In genomic region chr11:69876867-69877266, GRCm38 (mm10) we compare ENCODE assay signal across 8 mouse cellular contexts. TPM values are rescaled to one million over a fixed set of nuclear protein-coding genes. Genes with fewer than 3 reads are reported as not detected.
DNase-seq lines count a peak whose midpoint lies in the region; ATAC-seq and TF ChIP-seq lines count a peak whose summit lies in the region.

No protein-coding gene starts in this region.

- 0 out of 2 replicates have a peak overlapping the region, but pooled peaks have one; percentile 4 for H3K9ac ChIP-seq in heart, embryonic 11.5 days (ENCODE audit: low read depth, low read length)
- no peak overlapping the region; the same call in 1 of the 2 replicates for H3K9ac ChIP-seq in kidney, embryonic 16.5 days (replicated peaks; ENCODE audit: low read length)
- H3K9ac ChIP-seq in liver, embryonic 13.5 days: peak overlapping the region; percentile 42; the same call in 1 of the 2 replicates
- H3K9ac ChIP-seq in stomach, embryonic 15.5 days: no peak overlapping the region

- peak; percentile 87 for TF ChIP-seq CTCF in embryonic fibroblast, embryonic 13.5 days (IDR thresholded peaks at IDR 0.05; ENCODE audit: borderline replicate concordance, insufficient read depth, low read length)

- H3K4me2 ChIP-seq in heart, embryonic 11.5 days: peak overlapping the region; percentile 44
- peak overlapping the region; percentile 30 for H3K4me2 ChIP-seq in kidney, embryonic 16.5 days (replicated peaks; ENCODE audit: low read depth, low read length)
- peak overlapping the region; percentile 44 for H3K4me2 ChIP-seq in liver, embryonic 13.5 days
- H3K4me2 ChIP-seq in stomach, embryonic 15.5 days: peak overlapping the region; percentile 44

- H3K36me3 ChIP-seq in heart, embryonic 11.5 days (ENCODE audit: control insufficient read depth, insufficient read depth, low read length): no peaks in the 10 kb centered on the region
- H3K36me3 ChIP-seq in kidney, embryonic 16.5 days (ENCODE audit: insufficient read depth, low read length): no peaks in the 10 kb centered on the region
- H3K36me3 ChIP-seq in liver, embryonic 13.5 days: no peaks in the 10 kb centered on the region
- no peaks in the 10 kb centered on the region for H3K36me3 ChIP-seq in stomach, embryonic 15.5 days

- ATAC-seq in heart, embryonic 11.5 days (replicated peaks; ENCODE audit: insufficient number of reproducible peaks, low FRiP score, low TSS enrichment): no peak
- peak; percentile 5; the same call in 1 of the 2 replicates for ATAC-seq in kidney, embryonic 16.5 days (ENCODE audit: low FRiP score, low TSS enrichment)
- peak; percentile 21; the same call in 1 of the 2 replicates for ATAC-seq in liver, embryonic 13.5 days (ENCODE audit: low read depth)
- ATAC-seq in stomach, embryonic 15.5 days (ENCODE audit: insufficient read depth, low FRiP score, low read depth): 0 out of 2 replicates have a peak, but pooled peaks have one; percentile 21

- peak; percentile 36; the same call in 1 of the 2 replicates for TF ChIP-seq POLR2A in embryonic fibroblast, embryonic 13.5 days (IDR thresholded peaks at IDR 0.05; ENCODE audit: low read depth, low read length)

- no peaks in the 10 kb centered on the region; the same call in none of the 2 replicates for H3K4me1 ChIP-seq in embryonic fibroblast, embryonic 13.5 days (ENCODE audit: control insufficient read depth, insufficient read depth, low read length)
- peaks cover 17% of the 10 kb centered on the region for H3K4me1 ChIP-seq in heart, embryonic 11.5 days (ENCODE audit: control insufficient read depth, insufficient read depth, low read length)
- peaks cover 46% of the 10 kb centered on the region for H3K4me1 ChIP-seq in kidney, embryonic 16.5 days (ENCODE audit: insufficient read depth, low read length)
- peaks cover 78% of the 10 kb centered on the region for H3K4me1 ChIP-seq in liver, embryonic 13.5 days (replicated peaks)
- H3K4me1 ChIP-seq in stomach, embryonic 15.5 days: peaks cover 46% of the 10 kb centered on the region

- H3K27ac ChIP-seq in embryonic fibroblast, embryonic 13.5 days (ENCODE audit: insufficient read depth, low read length): peak overlapping the region; percentile 96
- H3K27ac ChIP-seq in heart, embryonic 11.5 days (ENCODE audit: low read depth, low read length): peak overlapping the region; percentile 41; the same call in 1 of the 2 replicates
- H3K27ac ChIP-seq in kidney, embryonic 16.5 days (ENCODE audit: low read length): peak overlapping the region; percentile 33; the same call in 1 of the 2 replicates
- peak overlapping the region; percentile 24; the same call in 1 of the 2 replicates for H3K27ac ChIP-seq in liver, embryonic 13.5 days
- H3K27ac ChIP-seq in stomach, embryonic 15.5 days: peak overlapping the region; percentile 72

- no peaks in the 10 kb centered on the region for H3K9me3 ChIP-seq in heart, embryonic 11.5 days (replicated peaks; ENCODE audit: control insufficient read depth, low read length)
- no peaks in the 10 kb centered on the region for H3K9me3 ChIP-seq in kidney, embryonic 16.5 days (ENCODE audit: low read length)
- no peaks in the 10 kb centered on the region for H3K9me3 ChIP-seq in liver, embryonic 13.5 days (replicated peaks)
- H3K9me3 ChIP-seq in stomach, embryonic 15.5 days: no peaks in the 10 kb centered on the region

- no peaks in the 10 kb centered on the region for H3K27me3 ChIP-seq in heart, embryonic 11.5 days (ENCODE audit: control insufficient read depth, insufficient read depth, low read length)
- H3K27me3 ChIP-seq in kidney, embryonic 16.5 days (ENCODE audit: insufficient read depth, low read length): no peaks in the 10 kb centered on the region
- 0 out of 2 replicates have a peak, but pooled peaks cover 3% of the 10 kb centered on the region for H3K27me3 ChIP-seq in liver, embryonic 13.5 days
- no peaks in the 10 kb centered on the region for H3K27me3 ChIP-seq in stomach, embryonic 15.5 days (replicated peaks)

- no peak overlapping the region for H3K4me3 ChIP-seq in embryonic fibroblast, embryonic 13.5 days (ENCODE audit: insufficient read depth, low read length)
- H3K4me3 ChIP-seq in heart, embryonic 11.5 days (ENCODE audit: low read depth, low read length): no peak overlapping the region
- H3K4me3 ChIP-seq in kidney, embryonic 16.5 days (ENCODE audit: low read length): peak overlapping the region; percentile 7; the same call in 1 of the 2 replicates
- peak overlapping the region; percentile 18; the same call in 1 of the 2 replicates for H3K4me3 ChIP-seq in liver, embryonic 13.5 days (replicated peaks)
- no peak overlapping the region; the same call in 1 of the 2 replicates for H3K4me3 ChIP-seq in stomach, embryonic 15.5 days (replicated peaks)

- peak; percentile 91 for DNase-seq in A20 (ENCODE audit: low read depth, low spot score)
- DNase-seq in adrenal gland, postnatal 4 days (ENCODE audit: low spot score in 2 of 2): peak; percentile 73 to 79
- peak; percentile 82 for DNase-seq in liver, embryonic 13.5 days
- DNase-seq in neural tube, embryonic 10.5 days (ENCODE audit: extremely low spot score, low spot score): peak; percentile 83

- 5% methylated on average over 12 of the region's 12 CpGs for WGBS in heart, embryonic 11.5 days (ENCODE audit: insufficient replicate concordance)
- 4% methylated on average over 12 of the region's 12 CpGs for WGBS in kidney, embryonic 16.5 days
- WGBS in liver, embryonic 13.5 days (ENCODE audit: insufficient replicate concordance): 1% methylated on average over 12 of the region's 12 CpGs
- WGBS in stomach, embryonic 15.5 days: 5% methylated on average over 12 of the region's 12 CpGs

RNA-seq across cellular contexts. Expression of gene Tmem95, which starts 1.0 kb away (rescaled TPM):
- total RNA-seq in adrenal gland, postnatal 4 days (2021): not detected
- polyA plus RNA-seq in embryonic fibroblast, embryonic 13.5 days (2011; ENCODE audit: insufficient read length, low read depth, missing spikeins): not detected in 2 replicates
- polyA plus RNA-seq in heart, embryonic 11.5 days (2014; fragmentation: Nextera tagmentation; extraction: Ambion mirVana): not detected in 2 replicates
- polyA plus RNA-seq in kidney, embryonic 16.5 days (2015; fragmentation: Nextera tagmentation; extraction: Ambion mirVana): not detected in 2 replicates
- polyA plus RNA-seq in liver, embryonic 13.5 days (2015; fragmentation: Nextera tagmentation; extraction: Ambion mirVana): not detected in 2 replicates
- polyA plus RNA-seq in stomach, embryonic 15.5 days (2015; fragmentation: Nextera tagmentation; extraction: Ambion mirVana): not detected in 2 replicates

RNA-seq across cellular contexts. Expression of gene Kctd11, which starts 4.3 kb away (rescaled TPM):
- total RNA-seq in adrenal gland, postnatal 4 days (2021): 1 to 10 TPM; 3.4 to 4.1 TPM
- polyA plus RNA-seq in embryonic fibroblast, embryonic 13.5 days (2011; ENCODE audit: insufficient read length, low read depth, missing spikeins): 20.7 and 26.0 TPM in 2 replicates
- polyA plus RNA-seq in heart, embryonic 11.5 days (2014; fragmentation: Nextera tagmentation; extraction: Ambion mirVana): 3.3 and 3.8 TPM in 2 replicates
- polyA plus RNA-seq in kidney, embryonic 16.5 days (2015; fragmentation: Nextera tagmentation; extraction: Ambion mirVana): 11.3 and 12.5 TPM in 2 replicates
- 0.89 and 1.3 TPM in 2 replicates for polyA plus RNA-seq in liver, embryonic 13.5 days (2015; fragmentation: Nextera tagmentation; extraction: Ambion mirVana)
- 7.8 and 9.2 TPM in 2 replicates for polyA plus RNA-seq in stomach, embryonic 15.5 days (2015; fragmentation: Nextera tagmentation; extraction: Ambion mirVana)

RNA-seq across cellular contexts. Expression of gene Tnk1, which starts 18.3 kb away (rescaled TPM):
- total RNA-seq in adrenal gland, postnatal 4 days (2021): 1 to 10 TPM in 1 of 2 experiments, under 1 TPM in 1; 0.17 to 1.7 TPM
- not detected in 2 replicates for polyA plus RNA-seq in embryonic fibroblast, embryonic 13.5 days (2011; ENCODE audit: insufficient read length, low read depth, missing spikeins)
- 0.23 and 0.39 TPM in 2 replicates for polyA plus RNA-seq in heart, embryonic 11.5 days (2014; fragmentation: Nextera tagmentation; extraction: Ambion mirVana)
- 7.0 and 7.3 TPM in 2 replicates for polyA plus RNA-seq in kidney, embryonic 16.5 days (2015; fragmentation: Nextera tagmentation; extraction: Ambion mirVana)
- 0.76 and 1.5 TPM in 2 replicates for polyA plus RNA-seq in liver, embryonic 13.5 days (2015; fragmentation: Nextera tagmentation; extraction: Ambion mirVana)
- polyA plus RNA-seq in stomach, embryonic 15.5 days (2015; fragmentation: Nextera tagmentation; extraction: Ambion mirVana): 12.9 and 15.4 TPM in 2 replicates

RNA-seq across cellular contexts. Expression of gene Acap1, which starts 18.5 kb away (rescaled TPM):
- 1 to 10 TPM; 1.4 to 1.7 TPM for total RNA-seq in adrenal gland, postnatal 4 days (2021)
- polyA plus RNA-seq in embryonic fibroblast, embryonic 13.5 days (2011; ENCODE audit: insufficient read length, low read depth, missing spikeins): not detected in 2 replicates
- polyA plus RNA-seq in heart, embryonic 11.5 days (2014; fragmentation: Nextera tagmentation; extraction: Ambion mirVana): 7.2 and 8.1 TPM in 2 replicates
- polyA plus RNA-seq in kidney, embryonic 16.5 days (2015; fragmentation: Nextera tagmentation; extraction: Ambion mirVana): 0.44 and 0.67 TPM in 2 replicates
- polyA plus RNA-seq in liver, embryonic 13.5 days (2015; fragmentation: Nextera tagmentation; extraction: Ambion mirVana): 4.4 and 4.9 TPM in 2 replicates
- 5.0 and 6.1 TPM in 2 replicates for polyA plus RNA-seq in stomach, embryonic 15.5 days (2015; fragmentation: Nextera tagmentation; extraction: Ambion mirVana)

RNA-seq across cellular contexts. Expression of gene 2810408A11Rik, which starts 23.9 kb away (rescaled TPM):
- 1 to 10 TPM; 4.8 to 5.6 TPM for total RNA-seq in adrenal gland, postnatal 4 days (2021)
- polyA plus RNA-seq in embryonic fibroblast, embryonic 13.5 days (2011; ENCODE audit: insufficient read length, low read depth, missing spikeins): 3.5 and 4.9 TPM in 2 replicates
- 5.3 and 5.8 TPM in 2 replicates for polyA plus RNA-seq in heart, embryonic 11.5 days (2014; fragmentation: Nextera tagmentation; extraction: Ambion mirVana)
- 11.7 and 12.8 TPM in 2 replicates for polyA plus RNA-seq in kidney, embryonic 16.5 days (2015; fragmentation: Nextera tagmentation; extraction: Ambion mirVana)
- polyA plus RNA-seq in liver, embryonic 13.5 days (2015; fragmentation: Nextera tagmentation; extraction: Ambion mirVana): 0.89 and 1.0 TPM in 2 replicates
- polyA plus RNA-seq in stomach, embryonic 15.5 days (2015; fragmentation: Nextera tagmentation; extraction: Ambion mirVana): 7.5 and 10.4 TPM in 2 replicates

Comparison
In these comparisons a context has a peak if more than half of its experiments do, and no peak if none do; other contexts are left out.
1. H3K27ac ChIP-seq: peak in every context shown above with its lines; median percentile 96 in embryonic fibroblast, embryonic 13.5 days; 72 in stomach, embryonic 15.5 days; 41 in heart, embryonic 11.5 days; 33 in kidney, embryonic 16.5 days; 24 in liver, embryonic 13.5 days.
2. H3K4me3 ChIP-seq: peak in kidney, embryonic 16.5 days (single experiment) and liver, embryonic 13.5 days (single experiment); none in embryonic fibroblast, embryonic 13.5 days (single experiment), heart, embryonic 11.5 days (single experiment) and stomach, embryonic 15.5 days (single experiment).
3. H3K9ac ChIP-seq: peak in heart, embryonic 11.5 days (single experiment) and liver, embryonic 13.5 days (single experiment); none in kidney, embryonic 16.5 days (single experiment) and stomach, embryonic 15.5 days (single experiment).
4. Peak in every context shown above with its lines, with median percentiles within 50 percentile points of each other: DNase-seq and H3K4me2 ChIP-seq.